Mouse (Mus musculus) neural tube, embryonic 13.5 days (tissue): ENCODE measurements around the gene Swi5. TPM values are rescaled to one million over a fixed set of nuclear protein-coding genes. Genes with fewer than 3 reads are reported as not detected.
A peak's percentile ranks its signal among the peaks of the same experiment; 100 is the strongest.

Source experiments
- ATAC-seq: fragments of 200-750 bp; cut with Nextera tagmentation; 2 replicates; pipeline ENCODE4 v1.8.0; 2017; ENCODE audit warnings: low read depth, mild to moderate bottlenecking, moderate TSS enrichment, moderate library complexity
- H3K27ac ChIP-seq: fragments of 300-500 bp; sonication (generic); replicated peaks from 2 replicates; pipeline ENCODE4 v1.5.1; 2015; ENCODE audit warnings: moderate library complexity, mild to moderate bottlenecking, inconsistent platforms
- H3K27me3 ChIP-seq: fragments of 300-500 bp; sonication (generic); 2 replicates; pipeline ENCODE4 v1.6.1; 2015; ENCODE audit warnings: mild to moderate bottlenecking, inconsistent platforms
- H3K36me3 ChIP-seq: fragments of 300-500 bp; sonication (generic); 2 replicates; pipeline ENCODE4 v1.6.1; 2015; ENCODE audit warnings: mild to moderate bottlenecking, inconsistent platforms
- H3K4me1 ChIP-seq: fragments of 300-500 bp; sonication (generic); replicated peaks from 2 replicates; pipeline ENCODE4 v1.6.1; 2015; ENCODE audit warnings: inconsistent platforms
- H3K4me2 ChIP-seq: fragments of 300-500 bp; sonication (generic); 2 replicates; pipeline ENCODE4 v1.6.1; 2015; ENCODE audit warnings: inconsistent platforms, mild to moderate bottlenecking, moderate library complexity
- H3K4me3 ChIP-seq: fragments of 300-500 bp; sonication (generic); 2 replicates; pipeline ENCODE4 v1.5.1; 2015; ENCODE audit warnings: mild to moderate bottlenecking, inconsistent platforms
- H3K9ac ChIP-seq: fragments of 300-500 bp; sonication (generic); 2 replicates; pipeline ENCODE4 v1.6.1; 2015; ENCODE audit warnings: moderate library complexity, mild to moderate bottlenecking, inconsistent platforms
- H3K9me3 ChIP-seq: fragments of 300-500 bp; sonication (generic); 2 replicates; pipeline ENCODE4 v1.6.1; 2016; ENCODE audit warnings: inconsistent platforms
- WGBS: fragments of 180-500 bp; shearing (Covaris S2); methylation state at CpG from one replicate; pipeline ENCODE4 v1.1.7; 2015; 5-methylcytosine and 5-hydroxymethylcytosine counted together
- polyA plus RNA-seq: library from polyadenylated mRNA; unstranded; fragments of >200 nt; fragmentation: Nextera tagmentation; extraction: Ambion mirVana; gene quantifications from 2 replicates; pipeline ENCODE4 v1.2.1, GENCODE M21; 2015

Gene Swi5
- polyA plus RNA-seq, 1 experiment from 2014 or later = 432 TPM

DNA sequence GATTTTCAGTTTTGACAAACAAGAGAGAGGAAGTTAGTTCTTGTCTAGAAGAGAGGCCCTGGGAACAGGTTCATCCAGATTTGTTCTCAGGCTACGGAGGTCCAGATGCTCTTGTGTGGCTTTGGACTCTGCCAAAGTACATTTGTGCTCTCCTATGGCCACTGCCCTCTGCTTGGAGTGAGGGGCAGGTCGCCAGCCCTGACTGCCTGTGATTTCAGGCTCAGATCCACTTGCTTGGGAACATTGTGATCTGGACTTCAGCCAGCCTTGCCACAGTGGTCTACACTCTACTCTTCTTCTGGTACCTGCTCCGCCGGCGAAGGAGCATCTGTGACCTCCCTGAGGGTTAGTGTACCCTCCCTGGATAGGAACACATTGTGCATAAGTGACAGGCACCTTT is 35.2 kb downstream of the Swi5 start:
- 87% methylated on average over 5 of the region's 5 CpGs for WGBS

DNA sequence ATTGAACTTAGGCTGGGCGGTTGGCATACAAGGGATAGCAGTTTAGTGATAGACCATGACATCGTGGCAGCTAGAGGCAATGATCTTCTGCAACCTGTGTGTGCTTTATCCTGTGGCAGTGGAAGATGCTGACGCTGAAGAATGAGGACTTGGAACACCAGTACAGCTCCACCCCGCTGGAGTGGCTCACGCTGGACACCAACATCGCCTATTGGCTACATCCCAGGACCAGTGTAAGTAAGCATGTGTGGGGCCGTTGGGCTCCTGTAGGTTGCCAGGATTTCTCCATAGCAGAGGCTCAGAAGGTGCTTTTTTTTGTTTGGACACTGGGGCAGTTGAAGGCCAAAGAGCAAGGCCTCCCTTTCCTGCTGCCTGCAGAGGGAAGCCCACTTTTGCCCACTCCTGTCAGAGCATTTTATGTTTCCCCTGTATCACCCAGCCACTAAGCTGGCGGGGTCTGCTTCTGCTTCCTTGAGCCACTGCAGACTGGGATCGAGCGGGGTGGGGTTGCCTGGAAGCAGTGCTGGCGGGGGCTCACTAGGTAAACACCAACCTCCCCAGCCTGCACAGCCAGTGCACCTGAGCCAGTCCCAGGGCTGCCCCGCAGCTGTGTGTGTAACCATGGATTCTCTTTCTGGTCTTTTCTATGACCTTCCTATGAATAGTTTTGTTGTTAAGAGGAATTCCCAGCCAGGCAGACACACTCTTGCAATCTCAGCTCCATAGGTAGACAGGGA is 35.9 kb downstream of the Swi5 start:
- H3K9ac ChIP-seq = no peak overlapping the region
- ATAC-seq = no peak
- H3K27me3 ChIP-seq = no peaks in the 10 kb centered on the region
- H3K4me3 ChIP-seq = no peak overlapping the region
- no peak overlapping the region for H3K27ac ChIP-seq
- 92% methylated on average over 12 of the region's 12 CpGs for WGBS
- no peak overlapping the region for H3K4me2 ChIP-seq
- no peaks in the 10 kb centered on the region for H3K9me3 ChIP-seq
- no peaks in the 10 kb centered on the region for H3K4me1 ChIP-seq
- H3K36me3 ChIP-seq = peaks cover 92% of the 10 kb centered on the region

More for the DNA sequence above, 35.2 kb downstream of the Swi5 start:
- no peak overlapping the region for H3K27ac ChIP-seq
- no peak overlapping the region for H3K4me2 ChIP-seq
- H3K4me1 ChIP-seq = no peaks in the 10 kb centered on the region
- no peak for ATAC-seq
- no peaks in the 10 kb centered on the region for H3K9me3 ChIP-seq
- peaks cover 92% of the 10 kb centered on the region for H3K36me3 ChIP-seq
- no peak overlapping the region for H3K9ac ChIP-seq
- H3K4me3 ChIP-seq = no peak overlapping the region
- H3K27me3 ChIP-seq = no peaks in the 10 kb centered on the region

DNA sequence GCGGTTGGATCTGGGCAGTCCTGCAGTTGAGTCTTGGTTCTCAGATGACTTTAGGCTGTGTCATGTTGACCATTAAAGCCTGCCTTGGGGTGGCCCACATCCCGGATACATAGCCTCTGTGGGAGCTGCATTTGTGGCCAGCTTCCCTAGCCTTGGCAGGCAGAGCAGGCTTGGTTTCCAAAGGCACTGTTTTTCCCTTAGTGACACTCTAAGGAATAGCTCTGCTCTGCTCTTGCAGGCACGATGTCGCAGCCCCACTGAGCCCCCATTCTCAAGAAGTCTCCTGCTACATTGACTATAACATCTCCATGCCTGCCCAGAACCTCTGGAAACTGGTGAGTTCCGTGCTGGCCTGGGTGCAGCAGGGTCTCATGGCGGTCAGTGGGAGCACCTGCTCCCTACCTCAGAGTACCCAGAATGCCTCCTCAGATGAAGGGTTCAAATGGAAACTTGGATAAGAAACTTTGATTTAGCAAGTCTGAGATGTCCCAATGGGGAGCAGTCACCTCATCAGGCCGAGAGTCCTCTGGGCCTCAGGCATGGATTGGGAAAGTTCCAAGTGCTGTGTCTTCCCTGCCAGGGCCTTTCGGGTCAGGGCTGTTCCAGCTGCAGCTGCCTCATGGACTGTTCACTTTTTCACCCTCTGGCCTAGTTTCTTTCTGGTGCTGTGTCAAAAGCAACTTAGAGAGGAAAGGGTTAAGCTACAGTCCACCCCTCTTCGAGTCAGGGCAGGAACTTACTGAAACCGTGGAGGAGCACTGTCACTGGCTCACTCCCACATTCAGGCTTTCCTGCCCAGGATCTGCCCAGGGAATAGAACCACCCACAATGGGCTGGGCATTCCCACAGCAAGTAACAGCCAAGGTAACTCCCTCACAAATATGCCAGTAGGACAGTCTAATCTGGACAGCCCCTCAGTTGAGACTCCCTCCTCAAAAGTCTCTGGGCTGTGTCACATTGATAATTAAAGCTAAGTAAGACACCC is 39.2 kb downstream of the Swi5 start:
- ATAC-seq = no peak
- Histone ChIP-seq H3K9ac (no peak overlapping the region), H3K27ac (no peak overlapping the region), H3K36me3 (peaks cover 98% of the 10 kb centered on the region), H3K27me3 (no peaks in the 10 kb centered on the region), H3K4me2 (no peak overlapping the region), H3K4me1 (no peaks in the 10 kb centered on the region), H3K9me3 (no peaks in the 10 kb centered on the region), H3K4me3 (no peak overlapping the region)
- WGBS = 82% methylated on average over 10 of the region's 10 CpGs

DNA sequence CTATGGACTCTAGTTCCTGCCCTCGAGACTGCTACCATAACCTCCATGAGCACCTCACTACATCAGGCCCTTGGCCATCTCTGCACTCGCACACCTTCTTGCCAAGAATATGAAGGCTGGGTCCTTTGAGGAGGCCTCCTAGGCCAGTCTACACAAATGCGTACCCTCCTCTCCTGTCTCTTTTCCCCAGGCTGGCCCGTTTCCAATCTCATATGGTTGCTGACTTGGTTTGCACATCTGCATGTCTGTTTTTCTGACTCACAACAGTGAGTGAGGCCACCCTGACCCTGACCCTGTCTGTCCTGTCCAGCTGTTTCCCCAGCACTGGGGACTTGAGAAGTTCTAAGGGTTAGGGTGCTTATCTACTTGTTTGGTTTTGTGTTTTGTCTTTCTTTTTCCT is 41.1 kb downstream of the Swi5 start:
- no peaks in the 10 kb centered on the region for H3K4me1 ChIP-seq
- H3K27me3 ChIP-seq = no peaks in the 10 kb centered on the region
- no peaks in the 10 kb centered on the region for H3K9me3 ChIP-seq
- H3K27ac ChIP-seq = no peak overlapping the region
- WGBS = 92% methylated on average over 4 of the region's 4 CpGs
- no peak for ATAC-seq
- H3K4me3 ChIP-seq = no peak overlapping the region
- peaks cover 87% of the 10 kb centered on the region for H3K36me3 ChIP-seq
- H3K9ac ChIP-seq = no peak overlapping the region
- no peak overlapping the region for H3K4me2 ChIP-seq

DNA sequence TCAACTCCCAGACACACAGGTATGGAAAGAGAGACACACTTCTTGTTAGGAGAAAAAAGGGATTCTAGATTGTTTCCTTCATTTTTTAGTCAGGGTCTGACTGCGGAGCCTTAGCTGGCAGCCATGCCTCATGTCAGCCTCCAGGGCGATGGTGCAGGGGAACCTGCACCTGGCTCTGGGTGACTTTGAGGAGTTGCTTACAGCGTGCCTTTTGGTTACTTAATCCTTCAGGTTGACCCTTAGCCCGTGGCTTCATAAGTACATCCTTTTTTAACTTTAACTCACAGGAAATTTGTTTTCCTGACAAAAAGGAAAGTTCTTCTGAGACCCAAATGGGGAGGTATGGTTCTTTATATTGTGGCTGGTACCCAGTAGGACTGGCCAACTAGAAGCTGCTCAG is 44.9 kb downstream of the Swi5 start:
- H3K4me2 ChIP-seq = no peak overlapping the region
- H3K36me3 ChIP-seq = peaks cover 53% of the 10 kb centered on the region
- H3K9ac ChIP-seq = no peak overlapping the region
- peaks cover under 1% of the 10 kb centered on the region for H3K4me1 ChIP-seq
- WGBS = 95% methylated on average over 4 of the region's 4 CpGs
- no peaks in the 10 kb centered on the region for H3K27me3 ChIP-seq
- no peaks in the 10 kb centered on the region for H3K9me3 ChIP-seq
- H3K4me3 ChIP-seq = no peak overlapping the region
- no peak overlapping the region for H3K27ac ChIP-seq
- ATAC-seq = no peak

DNA sequence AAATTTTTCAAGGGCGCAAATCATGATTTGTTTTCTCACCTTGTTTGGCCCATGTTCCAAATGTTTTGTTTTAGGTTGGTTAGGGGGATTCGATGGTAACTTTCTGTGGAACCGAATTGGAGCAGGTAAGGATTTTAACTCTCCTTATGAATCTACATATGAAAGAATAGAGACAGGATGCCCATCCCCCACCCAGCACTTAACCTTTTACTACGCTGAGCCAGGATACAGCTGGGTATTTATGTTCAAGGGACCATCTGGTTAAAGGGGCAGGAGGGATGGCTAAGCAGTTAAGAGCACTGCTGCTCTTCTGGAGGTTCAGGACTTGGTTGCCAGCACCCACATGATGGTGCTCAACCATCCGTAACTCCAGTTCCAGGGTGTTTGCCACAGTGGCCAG is 47.3 kb downstream of the Swi5 start:
- no peak overlapping the region for H3K4me3 ChIP-seq
- H3K27me3 ChIP-seq = no peaks in the 10 kb centered on the region

DNA sequence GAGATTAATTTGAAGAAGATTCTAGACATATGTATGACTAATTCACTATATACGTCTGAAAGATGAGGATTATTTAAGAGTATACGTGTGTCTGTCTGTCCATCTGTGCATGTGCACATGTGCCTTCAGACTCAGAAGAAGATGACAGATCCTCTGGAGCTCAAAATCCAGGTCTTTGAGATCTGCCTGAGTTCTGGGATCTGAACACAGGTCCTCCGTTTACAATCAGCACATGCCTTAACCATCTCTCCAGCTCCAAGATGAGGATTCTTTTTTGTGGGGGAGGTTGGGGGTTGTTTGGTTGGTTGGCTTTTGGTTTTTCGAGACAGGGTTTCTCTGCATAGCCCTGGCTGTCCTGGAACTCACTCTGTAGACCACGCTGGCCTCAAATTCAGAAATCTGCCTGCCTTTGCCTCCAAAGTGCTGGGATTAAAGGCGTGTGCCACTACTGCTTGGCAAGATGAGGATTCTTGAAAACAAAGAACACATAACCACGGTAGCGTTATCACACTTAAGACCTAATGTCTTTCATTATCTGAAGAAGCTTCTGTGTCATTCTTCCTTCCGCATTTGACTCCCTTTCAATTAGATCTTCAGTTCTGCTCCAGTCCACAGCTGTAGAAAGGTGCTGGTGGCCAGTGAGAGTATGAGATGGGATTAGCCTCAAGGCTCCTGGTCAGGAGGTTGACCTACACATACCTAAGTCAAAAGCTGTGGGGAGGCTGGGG is 49.0 kb downstream of the Swi5 start:
- H3K9ac ChIP-seq = no peak overlapping the region
- H3K36me3 ChIP-seq = peaks cover 20% of the 10 kb centered on the region
- H3K27me3 ChIP-seq = no peaks in the 10 kb centered on the region
- H3K9me3 ChIP-seq = no peaks in the 10 kb centered on the region
- WGBS = 94% methylated on average over 9 of the region's 9 CpGs
- no peak overlapping the region for H3K27ac ChIP-seq
- ATAC-seq = no peak
- H3K4me3 ChIP-seq = no peak overlapping the region
- H3K4me1 ChIP-seq = peaks cover 30% of the 10 kb centered on the region
- H3K4me2 ChIP-seq = no peak overlapping the region

More for the DNA sequence above, 47.3 kb downstream of the Swi5 start:
- no peak overlapping the region for H3K4me2 ChIP-seq
- no peak overlapping the region for H3K27ac ChIP-seq
- 73% methylated on average over 5 of the region's 5 CpGs for WGBS
- H3K9ac ChIP-seq = no peak overlapping the region
- no peaks in the 10 kb centered on the region for H3K9me3 ChIP-seq
- H3K36me3 ChIP-seq = peaks cover 31% of the 10 kb centered on the region
- peaks cover 17% of the 10 kb centered on the region for H3K4me1 ChIP-seq
- no peak for ATAC-seq

DNA sequence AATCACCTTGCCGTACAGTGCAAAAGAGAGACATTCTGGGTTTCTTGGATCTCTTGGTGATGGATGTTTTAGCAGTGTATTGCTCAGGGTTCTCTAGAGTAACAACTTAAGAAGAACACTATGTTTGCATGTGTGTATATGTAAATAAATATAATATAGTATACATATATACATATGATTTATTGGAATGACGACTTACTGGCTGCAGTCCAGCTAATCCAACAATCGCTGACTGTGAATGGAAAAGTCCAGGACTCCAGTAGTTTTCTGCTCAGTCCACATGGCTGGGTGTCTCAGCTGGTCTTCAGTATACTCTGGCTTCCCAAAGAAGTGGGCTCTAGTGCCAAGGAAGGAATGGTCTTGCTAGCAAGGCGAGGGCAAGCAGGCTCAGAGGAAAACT is 50.3 kb downstream of the Swi5 start:
- Histone ChIP-seq H3K27ac (no peak overlapping the region), H3K9ac (peak overlapping the region; percentile 78), H3K4me2 (peak overlapping the region; percentile 93), H3K4me3 (peak overlapping the region; percentile 66), H3K9me3 (no peaks in the 10 kb centered on the region), H3K27me3 (no peaks in the 10 kb centered on the region), H3K36me3 (peaks cover 22% of the 10 kb centered on the region), H3K4me1 (peaks cover 30% of the 10 kb centered on the region)
- 37% methylated on average over 4 of the region's 4 CpGs for WGBS
- no peak for ATAC-seq

DNA sequence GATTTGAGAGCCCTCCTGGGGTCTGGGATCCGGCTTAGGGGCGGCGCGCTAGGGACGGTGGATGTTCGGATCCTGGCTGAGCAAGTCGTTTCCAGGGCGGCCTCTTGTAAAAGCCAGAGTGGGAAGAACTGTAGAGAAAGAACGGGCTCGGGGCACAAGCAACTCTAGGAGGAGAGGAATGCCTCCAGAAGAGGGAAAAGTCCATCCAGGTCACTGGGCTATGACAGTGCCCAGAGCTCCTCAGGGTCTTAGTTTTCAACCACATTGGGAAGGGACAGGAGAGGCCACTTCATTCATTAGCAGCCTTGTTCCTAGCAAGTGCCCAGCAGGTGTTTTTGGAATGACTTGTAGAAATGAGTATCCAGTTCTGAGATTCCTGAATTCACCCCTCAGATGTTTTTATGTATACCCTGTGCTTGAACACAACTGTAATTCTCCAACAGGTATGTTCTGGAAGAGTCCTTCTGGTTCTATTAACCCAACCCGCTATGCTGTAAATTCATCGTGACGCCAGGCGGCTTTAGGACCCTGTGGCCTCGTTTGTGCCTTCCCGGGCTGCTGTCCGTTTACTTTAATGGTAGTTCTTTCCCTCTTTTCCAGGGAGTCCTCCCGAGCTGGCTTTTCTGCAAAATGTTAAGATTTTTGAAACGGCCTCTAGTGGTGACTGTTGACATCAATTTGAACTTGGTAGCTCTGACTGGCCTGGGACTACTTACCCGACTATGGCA is 51.0 kb downstream of the Swi5 start:
- peak overlapping the region; percentile 66 for H3K4me3 ChIP-seq
- H3K27me3 ChIP-seq = no peaks in the 10 kb centered on the region
- H3K9ac ChIP-seq = peak overlapping the region; percentile 78
- H3K9me3 ChIP-seq = no peaks in the 10 kb centered on the region
- H3K36me3 ChIP-seq = peaks cover 29% of the 10 kb centered on the region
- H3K4me2 ChIP-seq = peak overlapping the region; percentile 93
- H3K4me1 ChIP-seq = peaks cover 30% of the 10 kb centered on the region
- under 1% methylated on average over 20 of the region's 20 CpGs for WGBS
- peak; percentile 65 for ATAC-seq
- H3K27ac ChIP-seq = peak overlapping the region; percentile 86

DNA sequence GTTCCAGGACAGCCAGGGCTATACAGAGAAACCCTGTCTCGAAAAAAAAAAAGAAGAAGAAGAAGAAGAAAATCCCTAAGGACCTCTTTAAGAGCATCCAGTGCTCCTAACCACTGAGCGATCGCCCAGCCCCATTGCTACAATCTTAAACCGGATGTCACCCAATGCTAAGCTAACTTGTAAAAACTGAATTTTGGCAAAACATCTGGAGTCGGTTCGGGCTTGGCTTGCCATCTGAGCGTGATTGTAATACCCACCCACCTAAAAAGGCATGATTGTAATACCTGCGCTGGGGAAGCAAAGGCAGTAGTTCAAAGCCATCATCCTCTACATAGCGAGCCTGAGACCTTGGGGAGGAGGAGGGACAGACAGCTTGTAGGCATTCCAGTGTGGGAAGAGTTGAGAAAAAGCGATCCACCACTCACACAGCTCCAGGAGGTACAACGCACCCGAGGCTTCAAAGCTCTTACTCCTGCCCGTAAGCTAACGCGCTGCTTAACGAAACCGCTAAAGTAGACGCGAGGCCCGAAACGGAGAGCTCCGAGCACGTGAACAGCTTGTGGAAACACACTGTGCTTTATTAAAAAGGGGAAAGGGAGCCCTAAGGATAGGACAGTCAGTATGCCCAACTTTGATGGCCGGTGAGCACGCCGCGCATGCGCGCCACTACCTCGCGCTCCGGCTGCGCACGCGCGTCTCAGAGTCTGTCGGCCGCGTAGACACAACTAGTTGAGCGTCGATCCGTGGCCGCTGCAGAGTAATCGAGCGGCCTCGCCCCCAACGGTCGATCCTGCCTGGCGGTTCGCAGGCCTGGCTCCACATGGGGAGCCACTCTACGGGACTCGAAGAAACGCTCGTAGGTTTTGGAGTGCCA is 51.8 kb downstream of the Swi5 start, which contains the start of gene Pomt1:
Pomt1 (plus strand) TSS at position 705 of the 874 bp plus-strand sequence.
- Histone ChIP-seq H3K36me3 (peaks cover 37% of the 10 kb centered on the region), H3K4me1 (peaks cover 30% of the 10 kb centered on the region), H3K27ac (peak within 1 kb of the TSS; percentile 86), H3K9me3 (no peaks in the 10 kb centered on the region), H3K9ac (peak within 1 kb of the TSS; percentile 83), H3K27me3 (no peaks in the 10 kb centered on the region), H3K4me3 (peak within 1 kb of the TSS; percentile 66), H3K4me2 (peak within 1 kb of the TSS; percentile 93)
- peak; percentile 88 for ATAC-seq
- under 1% methylated on average over 54 of the region's 54 CpGs for WGBS
